Mouse (Mus musculus) testis, postnatal 10 days (tissue): ENCODE measurements around the gene Rasl11a.
A peak's percentile ranks its signal among the peaks of the same experiment; 100 is the strongest.

ENCODE experiments used
- DNase-seq: peaks from one replicate; pipeline ENCODE4 v3.0.0; 2021; ENCODE audit warnings: low spot score

Gene Rasl11a

DNA sequence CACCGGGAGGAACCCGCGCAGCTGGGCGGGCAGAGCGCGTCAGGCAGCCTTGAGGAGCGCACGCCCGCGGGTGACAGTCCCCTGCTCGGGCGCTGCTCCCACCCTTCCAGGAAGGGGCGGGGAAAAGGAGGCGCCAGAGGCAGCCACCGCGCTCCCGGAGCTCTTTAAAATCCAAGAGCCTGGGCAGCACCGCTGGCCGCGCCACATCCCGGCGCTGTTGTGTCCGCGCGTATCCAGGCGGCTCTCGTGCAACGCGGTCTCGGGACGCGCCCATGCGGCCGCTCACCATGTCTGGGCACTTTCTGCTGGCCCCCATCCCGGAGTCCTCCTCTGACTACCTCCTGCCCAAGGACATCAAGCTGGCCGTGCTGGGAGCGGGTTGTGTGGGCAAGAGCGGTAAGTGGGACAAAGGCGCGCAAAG is at the start of gene Rasl11a:
Rasl11a (plus strand) TSS at position 127 of the 421 bp plus-strand sequence.
- DNase-seq: peak; percentile 84

DNA sequence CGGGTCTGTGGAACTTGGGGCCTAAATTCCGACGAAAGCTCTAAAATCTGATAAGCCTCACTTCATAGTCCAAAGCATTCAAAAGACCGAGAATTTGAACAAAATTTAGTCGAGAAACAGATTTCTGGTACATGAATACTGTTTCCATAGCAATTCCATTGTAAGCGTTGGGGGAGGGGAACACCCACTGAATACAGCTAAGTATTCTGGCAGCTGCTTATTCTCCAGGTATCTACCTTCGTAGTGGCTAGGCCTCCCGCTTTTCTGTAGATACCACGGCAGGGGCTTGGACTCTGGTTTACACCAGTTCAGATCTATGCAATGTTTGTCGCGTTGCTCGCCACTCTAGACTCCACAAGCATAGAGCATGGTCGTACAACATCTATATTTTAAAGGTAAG is 49.1 kb upstream of the Rasl11a start:
- no peak for DNase-seq

DNA sequence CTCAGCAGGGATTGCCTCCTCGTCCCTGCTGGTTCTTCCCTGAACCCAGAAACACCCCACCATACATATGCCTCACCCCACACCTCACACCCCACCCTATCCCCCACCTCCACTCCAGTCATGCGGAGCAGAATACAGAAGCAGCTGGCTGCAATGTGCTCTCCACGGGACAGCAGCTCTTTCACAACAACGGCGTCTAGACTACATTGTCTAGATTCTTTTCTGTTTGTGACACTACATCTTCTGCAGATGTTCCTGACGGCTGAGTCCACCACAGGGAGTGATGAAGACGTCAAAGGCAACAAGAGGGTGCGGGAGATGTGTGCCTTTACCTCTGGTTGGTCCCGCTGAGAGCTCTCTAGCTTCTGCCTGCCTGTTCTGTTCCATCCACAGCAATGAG is 46.8 kb upstream of the Rasl11a start:
- no peak for DNase-seq

DNA sequence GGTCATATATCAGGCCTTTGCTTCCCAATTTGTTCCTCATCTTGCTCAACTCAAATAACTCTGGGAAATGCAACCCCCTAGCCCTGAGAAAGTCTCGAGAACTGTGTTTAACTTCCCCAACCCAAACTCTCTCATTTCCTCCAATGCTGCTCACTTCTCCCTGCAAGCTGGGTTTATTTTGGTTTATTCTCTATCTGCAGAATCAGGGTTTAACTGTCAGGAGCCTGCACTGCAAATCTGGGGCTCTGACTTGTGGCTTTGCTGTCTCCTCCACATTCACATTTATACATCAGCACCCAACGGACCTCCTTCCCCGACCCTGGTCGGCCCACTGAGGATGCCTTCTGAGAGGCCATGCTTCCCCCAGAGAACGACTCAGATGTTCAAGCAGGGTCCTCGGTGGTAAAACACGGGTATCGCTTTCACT is 38.9 kb upstream of the Rasl11a start:
- no peak for DNase-seq

DNA sequence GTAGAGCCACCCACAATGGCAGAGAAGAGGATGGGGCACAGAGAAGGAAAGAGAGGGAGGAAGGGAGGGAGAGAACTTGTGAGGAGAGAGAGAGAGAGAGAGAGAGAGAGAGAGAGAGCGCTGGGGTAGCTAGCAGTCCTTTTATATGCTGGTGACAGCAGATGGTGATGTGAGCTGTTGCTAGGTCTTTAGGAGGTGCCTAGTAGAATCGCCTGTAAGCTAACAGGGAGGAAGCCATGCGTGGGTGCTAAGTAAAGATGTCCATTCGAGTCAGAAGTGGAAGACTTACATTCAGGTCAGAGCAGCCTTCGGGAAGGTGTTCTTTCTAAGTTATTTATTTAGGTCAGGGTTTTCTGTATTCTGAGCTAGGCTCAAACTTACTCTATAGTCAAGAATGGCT is 34.9 kb upstream of the Rasl11a start:
- DNase-seq: no peak

DNA sequence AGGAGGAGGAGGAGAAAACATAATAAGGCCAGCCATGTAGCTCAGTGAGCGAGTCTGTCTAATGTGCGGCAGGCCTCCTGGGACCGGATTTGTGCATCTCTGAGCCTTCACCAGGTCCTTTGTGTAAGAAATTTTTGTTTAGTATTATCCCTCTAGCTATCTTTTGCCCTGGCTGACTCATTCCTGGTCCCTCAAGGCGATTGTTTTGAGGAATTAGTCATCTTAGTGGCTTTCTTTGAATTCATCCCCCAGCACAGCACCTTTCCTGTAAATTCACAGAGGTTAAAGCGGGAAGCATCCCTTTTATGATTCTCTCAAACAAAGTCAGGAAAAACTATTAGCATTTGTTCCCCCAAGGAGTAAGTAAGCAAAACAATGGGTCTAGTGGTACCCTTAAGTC is 32.0 kb upstream of the Rasl11a start:
- DNase-seq: no peak

DNA sequence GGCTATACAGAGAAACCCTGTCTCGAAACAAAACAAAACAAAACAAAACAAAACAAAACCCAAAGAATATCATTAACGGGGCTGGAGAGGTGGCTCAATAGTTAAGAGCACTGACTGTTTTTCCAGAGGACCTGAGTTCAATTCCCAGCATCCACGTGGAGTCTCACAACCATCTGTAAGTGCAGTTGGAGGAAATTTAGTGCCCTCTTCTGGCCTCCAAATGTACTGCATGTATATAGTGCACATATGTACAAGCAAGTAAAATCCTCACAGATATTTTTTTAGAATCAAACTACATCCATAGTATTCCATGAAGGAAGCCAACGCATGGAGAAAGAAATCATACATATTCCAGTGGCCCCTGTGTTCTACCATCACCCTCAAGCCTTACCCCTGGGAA is 31.4 kb upstream of the Rasl11a start:
- no peak for DNase-seq

DNA sequence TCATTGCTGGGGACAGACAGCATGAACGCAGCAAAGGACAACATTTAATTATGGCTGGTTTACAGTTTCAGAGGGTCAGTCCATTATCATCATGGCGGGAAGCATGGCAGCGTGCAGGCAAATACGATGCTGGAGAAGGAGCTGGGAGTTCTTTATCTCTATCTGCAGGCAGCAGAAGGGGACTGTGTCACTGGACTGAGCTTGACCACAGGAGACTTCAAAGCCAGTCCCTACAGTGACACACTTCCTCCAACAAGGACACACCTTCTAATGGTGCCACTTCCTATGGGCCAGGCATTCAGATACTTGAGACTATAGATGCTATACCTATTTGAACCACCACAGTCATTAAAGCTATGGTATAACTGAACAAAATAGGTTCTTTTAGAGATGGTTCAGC is 29.5 kb upstream of the Rasl11a start:
- no peak for DNase-seq

DNA sequence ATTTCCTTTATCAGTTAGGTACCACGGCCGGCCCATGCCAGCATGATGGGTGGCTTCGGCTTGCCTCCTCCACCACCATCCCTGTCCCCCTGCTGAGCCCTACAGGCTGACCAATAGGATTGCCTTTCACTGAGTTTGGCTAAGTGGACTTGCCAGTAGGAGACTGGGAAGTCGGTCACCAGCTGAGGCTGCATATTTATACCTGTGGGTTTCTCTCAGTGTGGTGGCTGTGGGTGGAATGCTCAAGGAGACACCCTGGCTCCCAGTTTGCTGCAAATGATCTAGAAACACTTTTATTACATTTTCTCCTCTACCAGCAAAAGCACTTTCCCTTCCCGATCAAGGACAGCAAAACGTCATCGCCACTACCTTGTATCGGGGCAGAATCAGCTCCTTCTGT is 27.3 kb upstream of the Rasl11a start:
- DNase-seq: no peak

DNA sequence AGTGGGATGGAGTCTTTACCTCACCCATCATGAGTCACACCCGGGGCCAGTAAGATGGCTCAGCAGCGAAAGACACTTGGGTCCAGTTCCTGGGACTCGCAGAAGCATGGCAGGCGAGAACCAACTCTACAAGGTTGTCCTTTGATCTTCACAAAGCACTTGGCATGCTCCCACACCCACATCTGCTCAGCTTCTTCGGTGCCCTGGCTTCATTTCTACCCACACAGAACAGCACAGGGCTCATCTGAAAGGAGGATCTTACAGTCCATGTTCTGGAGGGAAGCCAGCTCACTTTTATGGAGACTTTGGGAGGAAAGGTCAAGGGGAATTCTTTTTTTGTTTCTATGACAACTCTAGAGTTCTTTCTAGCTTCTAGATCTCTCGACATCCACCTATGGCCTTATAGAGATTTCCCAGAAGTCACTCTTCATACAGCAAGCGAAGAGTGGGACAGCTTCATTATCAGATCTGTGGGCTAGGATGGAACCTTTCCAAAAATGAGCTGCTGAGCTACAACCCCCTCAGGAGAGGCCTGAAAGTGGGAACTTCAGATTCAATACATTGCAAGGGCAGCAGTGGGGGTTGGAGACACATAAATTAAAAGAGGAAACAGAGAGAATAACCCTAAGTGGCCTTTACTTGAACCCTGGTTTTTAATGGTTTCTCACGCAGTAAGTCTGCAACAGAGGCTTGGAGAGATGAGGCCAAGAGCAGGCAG is 25.8 kb upstream of the Rasl11a start:
- DNase-seq: no peak

DNA sequence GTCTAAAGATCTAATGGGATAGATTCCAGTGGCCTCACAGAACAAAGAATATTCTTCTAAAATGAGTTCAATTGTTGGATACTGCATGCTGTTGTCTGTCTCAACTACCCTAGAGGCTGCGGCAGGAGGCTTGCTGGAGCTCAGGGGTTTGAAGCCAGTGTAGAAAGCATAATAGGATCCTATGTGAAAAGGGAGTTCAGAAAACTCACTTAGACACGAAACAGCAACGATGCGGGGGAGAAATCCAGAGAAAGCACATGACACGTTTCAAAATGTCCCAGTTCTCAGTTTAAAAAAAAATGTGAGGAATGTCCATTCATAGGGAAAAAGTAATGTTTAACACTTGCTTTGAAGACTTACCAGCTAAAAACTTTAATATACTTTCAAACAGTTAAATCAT is 21.9 kb upstream of the Rasl11a start:
- DNase-seq: no peak

DNA sequence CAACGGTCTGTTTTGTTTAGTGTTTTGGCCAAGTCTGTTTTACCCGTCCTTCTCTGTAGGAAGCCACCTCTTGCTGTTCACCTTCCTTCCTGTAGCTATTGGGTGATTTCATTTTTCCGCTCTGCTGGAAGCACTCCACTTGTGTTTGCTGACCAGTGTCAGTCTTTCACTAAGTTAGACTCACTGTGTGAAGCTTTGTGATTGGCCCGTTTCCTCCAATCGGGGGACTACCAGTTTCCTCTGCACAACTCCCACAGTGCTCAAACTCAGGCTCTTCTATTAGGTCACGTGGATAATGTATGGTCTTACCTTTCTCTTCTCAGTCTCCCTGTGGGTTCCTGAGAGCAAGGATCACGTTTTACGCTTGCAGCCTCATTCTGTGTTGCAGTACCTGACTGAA is 15.3 kb upstream of the Rasl11a start:
- no peak for DNase-seq

DNA sequence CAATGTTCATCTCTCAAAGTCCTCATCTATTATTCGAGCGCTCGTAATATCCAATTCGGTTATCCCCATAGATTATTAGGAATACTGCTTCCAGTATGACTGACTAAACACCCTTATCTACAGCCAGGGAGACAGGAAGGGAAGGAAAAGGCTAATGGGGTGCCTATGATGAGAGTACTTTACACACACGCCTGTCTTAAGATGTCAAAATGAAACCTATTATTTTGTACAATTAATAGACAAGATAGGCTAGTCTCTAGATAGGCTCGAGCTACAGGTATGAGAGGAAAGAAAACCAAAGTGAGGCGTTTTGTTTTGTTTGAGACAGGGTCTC is 12.5 kb upstream of the Rasl11a start:
- no peak for DNase-seq

DNA sequence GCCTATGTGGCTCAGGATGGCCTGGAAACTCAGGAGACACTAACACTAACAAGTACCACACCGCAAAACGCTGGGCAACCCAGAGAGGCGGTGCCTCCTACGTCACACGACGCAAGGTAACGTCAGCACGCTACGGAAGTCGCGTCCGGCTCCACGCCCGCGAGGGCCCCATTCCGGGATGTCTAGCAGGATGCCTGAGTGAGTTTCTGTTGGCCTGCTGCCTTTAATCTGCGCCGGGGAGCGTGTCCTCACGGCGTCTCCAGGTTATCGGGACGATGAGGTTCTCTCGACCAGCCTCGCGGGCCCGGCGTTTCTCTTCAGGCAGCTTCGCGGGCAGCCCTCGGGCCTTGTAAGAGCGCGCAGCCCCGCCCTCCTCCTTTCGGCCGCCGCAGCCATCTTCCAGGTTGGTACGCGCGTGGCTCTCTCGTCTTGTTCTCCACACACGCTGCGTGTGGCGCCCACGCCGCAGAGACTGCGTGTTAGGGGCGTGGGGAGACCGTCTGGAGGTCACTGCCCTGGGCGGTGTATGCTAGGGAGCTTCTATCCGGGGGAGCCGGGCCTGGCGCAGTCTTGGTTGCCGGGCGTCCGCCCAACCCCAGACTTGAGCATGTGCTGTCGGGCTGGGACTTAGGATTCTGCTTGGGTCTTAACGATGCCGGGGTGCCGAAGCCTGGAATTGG is 12.0 kb upstream of the Rasl11a start, which contains the start of gene Rpl21:
Rpl21 (plus strand) TSS at position 122 of the 680 bp plus-strand sequence.
- peak; percentile 92 for DNase-seq

DNA sequence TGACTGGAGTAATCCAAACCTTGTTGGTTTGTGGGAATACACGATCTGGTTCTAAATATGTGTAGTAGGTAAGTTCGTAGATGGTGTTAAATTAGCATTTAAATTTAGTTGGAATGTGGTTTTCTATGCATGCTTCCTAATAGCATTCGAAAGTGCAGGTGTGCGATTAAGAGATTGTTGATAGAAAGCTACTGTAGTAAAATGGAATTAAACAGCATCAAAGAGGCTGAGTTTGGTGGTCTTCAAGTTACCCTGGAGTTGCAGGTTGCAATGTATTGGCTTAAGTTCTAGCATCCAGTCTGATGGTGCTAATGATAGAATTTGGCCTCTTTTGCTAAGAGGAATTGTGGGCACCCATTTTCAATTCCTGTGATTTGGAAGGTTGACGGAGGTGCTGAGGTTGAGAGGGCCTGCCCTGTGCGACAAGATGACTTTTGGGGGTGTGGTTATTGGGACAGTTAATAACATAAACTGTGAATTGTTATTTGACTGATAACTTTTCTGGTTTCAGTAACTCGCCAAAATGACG is 11.1 kb upstream of the Rasl11a start:
- no peak for DNase-seq

DNA sequence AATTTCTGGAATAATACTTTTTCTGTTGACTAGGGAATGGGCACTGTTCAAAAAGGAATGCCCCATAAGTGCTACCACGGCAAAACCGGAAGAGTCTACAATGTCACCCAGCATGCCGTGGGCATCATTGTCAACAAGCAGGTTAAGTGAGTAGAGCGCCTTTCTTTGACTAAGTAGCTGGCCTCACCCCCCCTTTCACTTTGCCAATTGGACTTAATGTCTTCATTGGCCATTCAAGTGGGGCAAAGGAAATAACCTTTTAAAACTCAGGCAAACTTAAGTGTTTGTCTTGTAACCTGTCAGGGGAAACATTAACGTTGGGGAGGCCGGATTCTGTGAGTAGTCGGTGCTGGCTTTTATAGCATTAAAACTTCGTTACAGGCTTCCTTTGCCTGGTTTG is 9.9 kb upstream of the Rasl11a start:
- no peak for DNase-seq

DNA sequence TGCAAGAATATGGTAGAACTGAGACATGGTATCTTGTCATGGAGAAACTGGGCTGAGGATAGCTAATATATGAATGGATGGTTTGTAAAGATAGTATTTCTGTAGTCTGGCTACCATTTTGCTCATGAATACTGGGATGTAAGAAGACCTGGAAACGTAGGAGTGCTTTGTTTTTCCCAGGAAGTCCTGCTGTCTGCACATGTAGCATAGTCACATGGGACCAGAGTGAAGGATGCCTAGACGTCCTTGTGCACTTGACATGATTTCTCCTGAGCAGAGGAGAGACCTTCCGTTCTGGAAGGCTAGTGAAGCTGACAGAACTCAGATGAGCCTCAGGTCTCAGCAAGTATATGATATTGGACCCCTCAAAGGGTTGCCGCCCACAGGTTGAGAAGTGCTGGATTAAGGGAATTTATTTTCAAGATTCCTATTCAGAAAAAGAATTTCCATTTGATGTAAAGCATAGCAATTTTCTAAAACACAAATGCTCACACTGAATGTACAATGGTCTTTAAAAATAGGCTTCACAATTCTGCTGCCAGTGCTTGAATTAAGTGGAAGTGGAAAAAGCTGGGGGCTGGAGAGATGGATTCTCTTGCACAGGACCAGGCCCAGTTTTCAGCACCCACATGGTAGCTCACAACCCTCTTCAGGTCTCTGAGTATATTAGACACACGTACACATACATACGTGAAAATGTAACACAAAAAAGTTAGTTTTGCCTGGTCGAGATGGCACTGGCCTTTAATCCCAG is 6.7 kb upstream of the Rasl11a start:
- no peak for DNase-seq

DNA sequence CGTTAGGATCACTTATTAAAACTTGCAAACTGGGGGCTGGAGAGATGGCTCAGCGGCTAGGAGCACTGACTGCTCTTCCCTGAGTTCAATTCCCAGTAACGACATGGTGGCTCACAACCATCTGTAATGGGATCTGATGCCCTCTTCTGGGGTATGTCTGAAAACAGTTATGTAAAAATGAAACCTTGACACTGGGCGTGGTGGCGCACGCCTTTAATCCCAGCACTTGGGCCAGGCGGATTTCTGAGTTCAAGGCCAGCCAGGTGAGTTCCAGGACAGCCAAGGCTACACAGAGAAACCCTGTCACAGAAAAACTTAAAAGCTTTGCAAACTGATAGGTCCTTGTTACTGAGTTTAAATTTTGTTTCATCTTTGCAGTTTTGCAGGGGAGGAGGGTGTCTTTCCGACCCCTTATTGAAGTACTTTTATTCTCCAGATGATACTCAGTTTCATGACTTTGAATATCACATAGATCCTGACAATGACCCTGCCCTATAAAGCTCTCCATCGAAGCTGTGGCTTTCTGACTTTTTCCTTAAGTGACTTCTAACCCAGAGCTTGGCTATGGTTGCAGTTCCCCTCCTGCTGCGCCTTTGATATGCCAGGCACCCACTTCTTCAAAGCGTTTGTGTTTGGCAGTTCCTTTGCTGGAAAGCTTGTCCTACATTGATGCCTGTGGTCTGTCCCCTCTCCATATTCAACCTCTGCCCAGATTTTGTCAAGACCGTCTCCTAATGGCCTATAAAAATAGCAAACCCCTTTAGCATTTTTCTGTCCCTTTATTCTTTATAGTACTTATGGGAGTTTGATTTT is 5.8 kb upstream of the Rasl11a start:
- DNase-seq: no peak

DNA sequence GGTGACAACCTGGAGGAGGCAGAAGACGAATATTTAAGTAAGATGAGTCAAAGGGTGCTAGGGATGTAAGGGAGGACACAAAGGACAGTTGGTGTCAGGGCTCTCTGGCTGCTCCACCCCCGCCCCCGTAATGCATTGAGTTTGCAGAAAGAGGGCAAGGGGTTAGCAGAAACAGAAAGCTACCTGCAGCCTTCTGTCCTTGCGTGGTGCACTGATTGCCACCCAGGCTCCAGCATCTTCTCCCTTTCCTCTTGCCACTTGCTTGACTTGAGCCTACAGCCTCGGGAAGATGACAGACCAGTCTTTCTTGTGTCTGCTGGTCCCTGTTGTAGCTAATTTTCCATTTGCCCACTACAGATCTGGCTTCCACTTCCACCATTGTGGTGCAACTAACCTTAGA is 5.1 kb upstream of the Rasl11a start:
- DNase-seq: no peak

DNA sequence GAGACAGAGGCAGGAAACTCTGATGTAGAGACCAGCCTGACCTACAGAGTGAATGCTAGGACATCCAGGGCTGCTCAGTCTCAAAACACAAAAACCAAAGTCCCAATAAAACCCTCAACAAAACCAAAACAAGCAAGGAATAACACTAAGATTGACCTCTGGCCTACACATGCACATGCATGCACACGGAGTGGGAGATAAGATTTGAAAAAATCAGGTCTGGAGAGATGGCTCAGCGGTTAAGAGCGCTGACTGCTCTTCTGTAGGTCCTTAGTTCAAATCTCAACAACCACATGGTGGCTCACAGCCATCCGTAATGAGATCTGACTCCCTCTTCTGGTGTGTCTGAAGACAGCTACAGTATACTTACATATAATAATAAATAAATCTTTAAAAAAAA is 4.4 kb upstream of the Rasl11a start:
- no peak for DNase-seq

DNA sequence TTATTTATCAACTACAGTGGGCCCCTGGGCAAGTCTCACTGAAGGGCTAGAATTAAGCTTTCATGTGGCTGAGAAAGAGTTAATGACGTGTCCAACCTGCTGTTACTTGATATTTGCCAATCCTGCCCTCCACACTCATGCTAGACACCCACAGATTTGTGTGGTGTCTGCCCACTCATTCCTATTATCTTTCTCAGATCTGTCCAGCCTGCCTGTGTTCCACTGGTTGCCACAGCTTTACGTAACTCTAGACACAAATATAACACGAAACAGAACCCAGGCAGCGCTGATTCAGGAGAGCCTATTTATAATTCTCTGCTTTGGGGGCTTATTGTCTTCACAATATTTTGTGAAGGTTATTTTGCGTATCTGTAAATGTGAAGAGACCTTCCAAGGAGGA is 3.6 kb upstream of the Rasl11a start:
- DNase-seq: no peak

DNA sequence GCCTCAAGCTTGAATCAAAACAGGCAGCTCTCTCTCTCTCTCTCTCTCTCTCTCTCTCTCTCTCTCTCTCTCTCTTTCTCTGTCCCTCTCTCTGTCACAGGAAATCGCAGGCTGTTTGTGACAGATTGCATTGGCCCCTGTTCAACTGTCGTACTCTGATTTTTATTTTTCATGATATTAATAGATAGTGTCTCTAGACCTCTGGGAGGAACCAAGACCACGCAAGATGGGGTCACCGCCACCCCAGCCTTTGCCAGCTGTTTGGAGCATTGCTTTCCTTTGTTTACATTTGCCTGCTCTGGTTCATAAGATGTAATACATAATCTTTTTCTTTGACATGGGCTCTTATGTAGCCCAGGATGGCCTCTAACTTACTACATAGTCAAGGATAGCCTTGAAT is 2.9 kb upstream of the Rasl11a start:
- no peak for DNase-seq
